Mouse (Mus musculus): ENCODE results near the gene Spdye4b.

DNA sequence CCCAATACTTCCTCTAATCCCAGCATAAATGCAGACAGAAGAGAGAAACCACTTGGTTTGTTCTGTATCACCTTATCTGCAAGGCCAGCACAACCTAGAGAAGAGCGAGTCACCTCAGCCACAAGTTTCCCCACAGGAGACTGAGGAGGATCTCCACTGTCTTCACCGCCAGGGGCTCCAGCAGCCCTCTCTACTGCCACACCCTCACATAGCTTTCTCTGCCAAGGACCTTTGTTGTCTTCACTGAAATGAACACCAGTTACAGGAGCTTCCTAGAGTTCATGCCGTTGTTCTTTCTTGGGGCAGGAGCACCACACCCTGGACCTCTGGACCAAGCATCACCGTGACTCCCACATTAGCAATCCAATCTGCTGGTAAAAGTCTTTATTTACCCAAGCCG is 32.2 kb upstream of the Spdye4b start:
- TF ChIP-seq CTCF (IDR thresholded peaks at IDR 0.05; ENCODE audit: insufficient read depth, low read depth, low read length) (no peak), POLR2A (IDR thresholded peaks at IDR 0.05; ENCODE audit: insufficient read depth, low read depth, low read length) (no peak)
